Mouse (Mus musculus): ENCODE measurements around the gene Gm45623. TPM values are rescaled to one million over a fixed set of nuclear protein-coding genes. Genes with fewer than 3 reads are reported as not detected.

Gene Gm45623
- polyA plus RNA-seq, 1 experiment from 2014 or later: not detected

GRCm38 (mm10) chr13:56770786-56771185, 17.2 kb upstream of the Gm45623 start:
- 59% methylated on average over 5 of the region's 5 CpGs for WGBS (ENCODE audit: insufficient replicate concordance)
- no peak overlapping the region for H3K27ac ChIP-seq (ENCODE audit: low read depth)
- H3K4me3 ChIP-seq (ENCODE audit: low read depth, low read length): no peak overlapping the region

GRCm38 (mm10) chr13:56770136-56770578, 16.5 kb upstream of the Gm45623 start:
- 61% methylated on average over 1 of the region's 1 CpGs for WGBS (ENCODE audit: insufficient replicate concordance)
- Histone ChIP-seq H3K4me3 (ENCODE audit: low read depth, low read length) (no peak overlapping the region), H3K4me1 (ENCODE audit: insufficient read depth) (0 out of 2 replicates have a peak, but pooled peaks cover 2% of the 10 kb centered on the region), H3K4me2 (ENCODE audit: low read depth, low read length) (no peak overlapping the region), H3K27ac (ENCODE audit: low read depth) (no peak overlapping the region), H3K36me3 (replicated peaks; ENCODE audit: insufficient read depth, low read length) (no peaks in the 10 kb centered on the region), H3K27me3 (ENCODE audit: insufficient read depth, low read length) (no peaks in the 10 kb centered on the region), H3K9ac (replicated peaks) (no peak overlapping the region), H3K9me3 (ENCODE audit: low read length) (no peaks in the 10 kb centered on the region)
- TF ChIP-seq CTCF (IDR thresholded peaks at IDR 0.05; ENCODE audit: low read depth): no peak
- TF ChIP-seq EP300 (IDR thresholded peaks at IDR 0.05; ENCODE audit: low read depth): no peak
- no peak for DNase-seq
- ATAC-seq: no peak

More at GRCm38 (mm10) chr13:56770786-56771185, 17.2 kb upstream of the Gm45623 start:
- TF ChIP-seq EP300 (IDR thresholded peaks at IDR 0.05; ENCODE audit: low read depth) (no peak), CTCF (IDR thresholded peaks at IDR 0.05; ENCODE audit: low read depth) (peak; percentile 40)
- Histone ChIP-seq H3K4me1 (ENCODE audit: insufficient read depth) (no peaks in the 10 kb centered on the region), H3K36me3 (replicated peaks; ENCODE audit: insufficient read depth, low read length) (no peaks in the 10 kb centered on the region), H3K27me3 (ENCODE audit: insufficient read depth, low read length) (no peaks in the 10 kb centered on the region), H3K4me2 (ENCODE audit: low read depth, low read length) (no peak overlapping the region), H3K9ac (replicated peaks) (no peak overlapping the region), H3K9me3 (ENCODE audit: low read length) (no peaks in the 10 kb centered on the region)
- ATAC-seq (no peak), DNase-seq (no peak)

GRCm38 (mm10) chr13:56769431-56769830, 15.8 kb upstream of the Gm45623 start:
- Histone ChIP-seq H3K36me3 (replicated peaks; ENCODE audit: insufficient read depth, low read length) (no peaks in the 10 kb centered on the region), H3K27ac (ENCODE audit: low read depth) (no peak overlapping the region), H3K27me3 (ENCODE audit: insufficient read depth, low read length) (no peaks in the 10 kb centered on the region), H3K9ac (replicated peaks) (no peak overlapping the region), H3K4me3 (ENCODE audit: low read depth, low read length) (no peak overlapping the region), H3K9me3 (ENCODE audit: low read length) (no peaks in the 10 kb centered on the region), H3K4me2 (ENCODE audit: low read depth, low read length) (no peak overlapping the region), H3K4me1 (ENCODE audit: insufficient read depth) (0 out of 2 replicates have a peak, but pooled peaks cover 3% of the 10 kb centered on the region)
- ATAC-seq (no peak), DNase-seq (no peak)
- TF ChIP-seq EP300 (IDR thresholded peaks at IDR 0.05; ENCODE audit: low read depth) (no peak), CTCF (IDR thresholded peaks at IDR 0.05; ENCODE audit: low read depth) (no peak)
- 35% methylated on average over 4 of the region's 4 CpGs for WGBS (ENCODE audit: insufficient replicate concordance)

- Histone ChIP-seq H3K9ac (replicated peaks) (no peak overlapping the region), H3K36me3 (replicated peaks; ENCODE audit: insufficient read depth, low read length) (no peaks in the 10 kb centered on the region), H3K4me2 (ENCODE audit: low read depth, low read length) (no peak overlapping the region), H3K9me3 (ENCODE audit: low read length) (no peaks in the 10 kb centered on the region), H3K4me3 (ENCODE audit: low read depth, low read length) (no peak overlapping the region), H3K27me3 (ENCODE audit: insufficient read depth, low read length) (0 out of 2 replicates have a peak, but pooled peaks cover 6% of the 10 kb centered on the region), H3K4me1 (ENCODE audit: insufficient read depth) (0 out of 2 replicates have a peak, but pooled peaks cover 3% of the 10 kb centered on the region), H3K27ac (ENCODE audit: low read depth) (no peak overlapping the region)
- 49% methylated on average over 5 of the region's 5 CpGs for WGBS (ENCODE audit: insufficient replicate concordance)
- DNase-seq: no peak
- ATAC-seq: no peak
- no peak for TF ChIP-seq EP300 (IDR thresholded peaks at IDR 0.05; ENCODE audit: low read depth)
- TF ChIP-seq CTCF (IDR thresholded peaks at IDR 0.05; ENCODE audit: low read depth): no peak
These were observed 12.6 kb upstream of the Gm45623 start for GRCm38 (mm10) chr13:56766211-56766610.

- Histone ChIP-seq H3K4me1 (ENCODE audit: insufficient read depth) (0 out of 2 replicates have a peak, but pooled peaks cover 3% of the 10 kb centered on the region), H3K4me2 (ENCODE audit: low read depth, low read length) (peak overlapping the region; percentile 53), H3K9me3 (ENCODE audit: low read length) (no peaks in the 10 kb centered on the region), H3K36me3 (replicated peaks; ENCODE audit: insufficient read depth, low read length) (no peaks in the 10 kb centered on the region), H3K9ac (replicated peaks) (no peak overlapping the region), H3K27ac (ENCODE audit: low read depth) (no peak overlapping the region), H3K27me3 (ENCODE audit: insufficient read depth, low read length) (0 out of 2 replicates have a peak, but pooled peaks cover 9% of the 10 kb centered on the region), H3K4me3 (ENCODE audit: low read depth, low read length) (no peak overlapping the region)
- 27% methylated on average over 25 of the region's 25 CpGs for WGBS (ENCODE audit: insufficient replicate concordance)
- no peak for TF ChIP-seq CTCF (IDR thresholded peaks at IDR 0.05; ENCODE audit: low read depth)
- no peak for TF ChIP-seq EP300 (IDR thresholded peaks at IDR 0.05; ENCODE audit: low read depth)
- peak; percentile 68 for ATAC-seq
- peak; percentile 28 for DNase-seq
These were observed 11.8 kb upstream of the Gm45623 start for GRCm38 (mm10) chr13:56765284-56766032.

GRCm38 (mm10) chr13:56762446-56763229, 9.0 kb upstream of the Gm45623 start:
- whole genome bisulfite sequencing (ENCODE audit: insufficient replicate concordance): 34% methylated on average over 13 of the region's 13 CpGs
- no peak overlapping the region for H3K27ac ChIP-seq (ENCODE audit: low read depth)
- TF ChIP-seq EP300 (IDR thresholded peaks at IDR 0.05; ENCODE audit: low read depth) (no peak), CTCF (IDR thresholded peaks at IDR 0.05; ENCODE audit: low read depth) (no peak)

More at GRCm38 (mm10) chr13:56762446-56763229, 9.0 kb upstream of the Gm45623 start:
- Histone ChIP-seq H3K9me3 (ENCODE audit: low read length) (no peaks in the 10 kb centered on the region), H3K36me3 (replicated peaks; ENCODE audit: insufficient read depth, low read length) (no peaks in the 10 kb centered on the region), H3K27me3 (ENCODE audit: insufficient read depth, low read length) (0 out of 2 replicates have a peak, but pooled peaks cover 9% of the 10 kb centered on the region), H3K9ac (replicated peaks) (no peak overlapping the region), H3K4me3 (ENCODE audit: low read depth, low read length) (no peak overlapping the region), H3K4me1 (ENCODE audit: insufficient read depth) (0 out of 2 replicates have a peak, but pooled peaks cover 3% of the 10 kb centered on the region), H3K4me2 (ENCODE audit: low read depth, low read length) (no peak overlapping the region)
- ATAC-seq (no peak), DNase-seq (no peak)

All from liver, postnatal 0 days (tissue).